Mouse (Mus musculus) gastrocnemius, adult 18-20 months (tissue): ENCODE data around the gene Htatsf1. TPM values are rescaled to one million over a fixed set of nuclear protein-coding genes. Genes with fewer than 3 reads are reported as not detected.
A peak's percentile ranks its signal among the peaks of the same experiment; 100 is the strongest.

ENCODE experiments used
- DNase-seq: peaks from one replicate; pipeline ENCODE4 v3.0.0; 2021; ENCODE audit warnings: low spot score
- long read RNA-seq, 2 experiments: library from polyadenylated mRNA; stranded (forward); transcript quantifications; one replicate each; pipeline ENCODE4 v2.0.0; 2021
- total RNA-seq, 2 experiments: library from RNA; stranded (reverse); gene quantifications; 2 replicates each; pipeline ENCODE4 v1.2.3; 2021

Gene Htatsf1
- total RNA-seq: 10 to 100 TPM; 87.2 to 97.1 TPM
- long read RNA-seq, experiment 1, transcript Htatsf1-202 (6 exons, 1,128 nt): minor isoform, 7 of 157 reads
- long read RNA-seq, experiment 1, transcript Htatsf1-201 (10 exons, 2,810 nt): major isoform, 115 of 157 reads
- long read RNA-seq, experiment 1, partial matches to known transcripts: 34 of 157 reads
- long read RNA-seq, experiment 1, other reads (novel, unspliced or antisense): 1 of 157 reads
- long read RNA-seq, experiment 2, transcript Htatsf1-201 (10 exons, 2,810 nt): major isoform, 99 of 121 reads
- long read RNA-seq, experiment 2, partial matches to known transcripts: 17 of 121 reads
- long read RNA-seq, experiment 2, other reads (novel, unspliced or antisense): 3 of 121 reads

- DNase-seq: peak; percentile 73
These were observed at the start of gene Htatsf1 for GRCm38 (mm10) chrX:57053174-57053992. Htatsf1 (plus strand) TSS chrX:57053583.

GRCm38 (mm10) chrX:57012891-57013290 lies 40.5 kb upstream of the Htatsf1 start:
- no peak for DNase-seq

GRCm38 (mm10) chrX:57042774-57043173 lies 10.6 kb upstream of the Htatsf1 start, which contains the start of gene Brs3:
Brs3 (plus strand) TSS chrX:57043074.
- no peak for DNase-seq

GRCm38 (mm10) chrX:57043869-57044268 lies 9.5 kb upstream of the Htatsf1 start:
- DNase-seq: no peak

- DNase-seq: no peak
These were observed 572 bp upstream of the Htatsf1 start for GRCm38 (mm10) chrX:57052848-57053173.

GRCm38 (mm10) chrX:57053993-57054385 lies 606 bp downstream of the Htatsf1 start:
- DNase-seq: no peak

- no peak for DNase-seq
These were observed 28.1 kb downstream of the Htatsf1 start for GRCm38 (mm10) chrX:57081496-57081895.

- DNase-seq: no peak
These were observed 34.4 kb downstream of the Htatsf1 start, which contains the start of gene Vgll1 for GRCm38 (mm10) chrX:57087806-57088205. Vgll1 (plus strand) TSS chrX:57088106.

GRCm38 (mm10) chrX:57103415-57103814 lies 50.0 kb downstream of the Htatsf1 start:
- DNase-seq: no peak

- no peak for DNase-seq
These were observed 53.6 kb downstream of the Htatsf1 start for GRCm38 (mm10) chrX:57106956-57107355.

Other genes starting within 250 kb of the Htatsf1 start
- gene Map7d3, start 231.3 kb upstream of the Htatsf1 start, total RNA-seq: under 1 TPM; 0.14 to 0.21 TPM
- not detected for gene Adgrg4, start 183.4 kb upstream of the Htatsf1 start, total RNA-seq
- not detected for gene Brs3, start 10.5 kb upstream of the Htatsf1 start, total RNA-seq
- gene Vgll1, start 34.5 kb downstream of the Htatsf1 start, total RNA-seq: not detected
- not detected for gene Cd40lg, start 158.6 kb downstream of the Htatsf1 start, total RNA-seq